Mouse (Mus musculus) G1E-ER4 (cell line): ENCODE results near the gene Mypop. TPM values are rescaled to one million over a fixed set of nuclear protein-coding genes. Genes with fewer than 3 reads are reported as not detected.

Experiments used
- GATA1 ChIP-seq: IDR thresholded peaks from one replicate; pipeline ENCODE4 v1.8.0; 2012; ENCODE audit warnings: low read length, inconsistent platforms
- polyA plus RNA-seq: library from polyadenylated mRNA; stranded (reverse); fragments of >175 nt; gene quantifications from 2 replicates; pipeline ENCODE4 v1.2.3, GENCODE M21; 2012

The Mypop gene
- polyA plus RNA-seq, 1 experiment = 38.6 TPM

GRCm38 (mm10) chr7:19005417-19006121 is 14.5 kb downstream of the Mypop start:
- no peak for TF ChIP-seq GATA1

GRCm38 (mm10) chr7:19006476-19006875 is 15.4 kb downstream of the Mypop start:
- no peak for TF ChIP-seq GATA1

GRCm38 (mm10) chr7:19007026-19007977 is 16.3 kb downstream of the Mypop start:
- TF ChIP-seq GATA1 = no peak

- no peak for TF ChIP-seq GATA1
These were observed 19.5 kb downstream of the Mypop start for GRCm38 (mm10) chr7:19010581-19010980.

GRCm38 (mm10) chr7:19012025-19012621 is 21.1 kb downstream of the Mypop start:
- no peak for TF ChIP-seq GATA1

- TF ChIP-seq GATA1 = no peak
These were observed 21.8 kb downstream of the Mypop start for GRCm38 (mm10) chr7:19012882-19013281.

GRCm38 (mm10) chr7:19014452-19014851 is 23.4 kb downstream of the Mypop start:
- no peak for TF ChIP-seq GATA1

- TF ChIP-seq GATA1 = no peak
These were observed 25.0 kb downstream of the Mypop start for GRCm38 (mm10) chr7:19016042-19016441.

GRCm38 (mm10) chr7:19017909-19018308 is 26.9 kb downstream of the Mypop start:
- no peak for TF ChIP-seq GATA1

GRCm38 (mm10) chr7:19021048-19021447 is 30.0 kb downstream of the Mypop start:
- TF ChIP-seq GATA1 = no peak

- no peak for TF ChIP-seq GATA1
These were observed 31.3 kb downstream of the Mypop start for GRCm38 (mm10) chr7:19022189-19022958.

- no peak for TF ChIP-seq GATA1
These were observed 32.3 kb downstream of the Mypop start, which contains the start of gene Foxa3 for GRCm38 (mm10) chr7:19023357-19023814. Gene Foxa3, minus strand, starts transcription at chr7:19023538.

GRCm38 (mm10) chr7:19024096-19024506 is 33.1 kb downstream of the Mypop start, which contains the start of gene Sympk:
Gene Sympk, plus strand, starts transcription at chr7:19024377.
- TF ChIP-seq GATA1 = no peak

- TF ChIP-seq GATA1 = no peak
These were observed 33.7 kb downstream of the Mypop start for GRCm38 (mm10) chr7:19024581-19025255.
